Mouse (Mus musculus): ENCODE results near the gene Pde11a. TPM values are rescaled to one million over a fixed set of nuclear protein-coding genes. Genes with fewer than 3 reads are reported as not detected.

The Pde11a gene
- 1 to 10 TPM; 8.0 to 8.5 TPM for total RNA-seq (2021)
- long read RNA-seq, experiment 1, result 0 reads
- long read RNA-seq, experiment 2, partial matches to known transcripts, result 0 of 1 reads
- long read RNA-seq, experiment 2, other reads (novel, unspliced or antisense), result 1 of 1 reads

DNA sequence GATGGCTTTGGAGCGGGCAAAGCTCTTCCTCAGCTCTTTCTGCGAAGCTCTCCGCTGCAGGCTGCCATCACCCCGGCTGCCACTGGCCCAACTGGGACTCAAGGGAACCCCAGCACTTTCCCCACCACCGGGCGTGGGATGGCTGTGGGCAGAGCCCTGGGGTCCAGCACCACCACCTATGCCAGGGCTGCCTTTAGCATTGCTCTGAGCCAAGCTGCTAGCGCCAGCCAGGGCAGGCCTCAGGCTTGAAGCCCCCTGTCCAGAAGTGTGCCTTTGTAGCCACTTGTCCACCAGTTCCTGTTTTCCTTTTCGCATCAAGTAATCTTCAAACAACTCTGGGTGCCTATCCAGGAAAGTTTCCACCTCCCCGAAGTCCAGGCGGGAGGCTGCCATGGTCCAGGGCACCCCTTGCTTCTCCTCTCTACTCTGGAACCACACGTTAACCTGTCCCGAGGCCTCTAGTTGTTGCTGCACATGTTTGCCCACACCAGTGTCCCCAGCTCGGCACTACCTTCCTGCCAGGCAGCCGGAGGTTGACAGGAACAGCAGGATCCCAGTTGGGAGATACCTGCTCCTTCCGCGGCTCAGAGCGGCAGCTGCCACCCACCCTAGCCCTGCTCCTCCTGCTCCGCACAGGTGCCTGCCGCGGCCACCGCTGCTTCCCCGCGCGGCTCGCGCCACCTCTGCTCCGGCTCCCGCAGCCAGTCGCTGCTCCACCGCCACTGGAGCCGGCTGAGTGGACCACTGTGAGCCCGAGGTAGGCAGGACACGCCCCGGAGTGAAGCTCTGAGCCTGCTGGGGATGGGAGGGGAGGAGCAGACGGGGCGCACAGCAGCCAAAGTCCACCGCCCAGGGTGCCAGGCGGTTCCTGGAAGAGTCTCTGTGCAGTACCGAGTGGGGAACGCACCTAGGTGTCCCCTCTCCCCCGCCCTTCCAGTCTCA, at the start of gene Pde11a:
Pde11a (minus strand) TSS at position 560 of the 942 bp plus-strand sequence.
- DNase-seq (ENCODE audit: low spot score in 2 of 2), result no peak

DNA sequence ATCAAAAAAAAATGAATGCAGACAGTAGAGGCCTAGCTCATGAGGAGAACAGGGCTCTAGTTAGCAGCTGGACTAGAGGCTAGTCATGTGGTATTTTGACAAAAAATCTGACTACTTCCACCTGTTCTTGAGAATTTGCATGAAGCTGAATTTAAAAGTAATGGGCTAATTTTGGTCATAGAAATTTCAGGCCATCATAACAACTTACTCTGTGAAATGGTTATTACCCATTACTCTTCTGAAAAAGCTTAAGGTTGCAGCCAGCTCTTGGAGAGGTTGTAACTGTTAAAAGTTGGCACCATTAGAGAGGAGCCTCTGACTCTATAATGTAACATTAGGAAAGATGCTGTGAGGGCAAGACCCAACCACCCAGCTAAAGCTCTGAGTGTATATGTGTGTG, 48.0 kb upstream of the Pde11a start:
- no peak for DNase-seq (ENCODE audit: low spot score in 2 of 2)

GRCm38 (mm10) chr2:76378646-76379045, 40.1 kb upstream of the Pde11a start:
- no peak for DNase-seq (ENCODE audit: low spot score in 2 of 2)

DNA sequence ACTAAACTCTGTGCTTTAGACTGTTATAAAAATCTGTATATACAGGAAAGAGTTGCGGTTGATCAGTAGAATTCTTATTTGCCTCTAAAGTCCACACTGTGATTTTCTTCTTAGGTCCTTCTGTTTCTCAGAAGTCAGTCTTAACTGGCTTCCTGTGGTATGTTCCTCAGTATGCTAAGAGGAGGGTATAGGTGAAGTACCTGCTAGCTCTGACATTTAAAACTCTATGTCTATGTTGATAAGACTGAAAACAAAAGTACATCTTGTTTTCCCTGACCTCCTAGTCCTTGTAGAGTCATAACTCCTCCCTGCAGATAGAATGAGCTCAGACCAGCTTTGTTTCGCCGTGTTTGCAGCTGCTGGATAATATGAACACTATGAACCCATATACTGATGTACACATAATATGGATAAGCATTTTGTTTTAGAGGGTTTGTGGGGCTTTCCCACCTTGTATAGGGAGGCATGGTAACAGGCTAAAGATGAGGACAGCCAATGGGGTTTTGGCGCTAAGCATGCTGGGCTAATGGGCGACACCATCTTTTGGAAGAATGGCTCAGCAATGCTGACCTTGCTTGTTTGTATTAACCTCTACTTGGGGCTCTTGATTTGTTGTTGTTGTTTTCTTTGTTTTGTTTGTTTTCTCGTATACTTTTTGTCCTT, 36.1 kb upstream of the Pde11a start:
- no peak for DNase-seq (ENCODE audit: low spot score in 2 of 2)

GRCm38 (mm10) chr2:76372244-76372643, 33.7 kb upstream of the Pde11a start:
- no peak for DNase-seq (ENCODE audit: low spot score in 2 of 2)

DNA sequence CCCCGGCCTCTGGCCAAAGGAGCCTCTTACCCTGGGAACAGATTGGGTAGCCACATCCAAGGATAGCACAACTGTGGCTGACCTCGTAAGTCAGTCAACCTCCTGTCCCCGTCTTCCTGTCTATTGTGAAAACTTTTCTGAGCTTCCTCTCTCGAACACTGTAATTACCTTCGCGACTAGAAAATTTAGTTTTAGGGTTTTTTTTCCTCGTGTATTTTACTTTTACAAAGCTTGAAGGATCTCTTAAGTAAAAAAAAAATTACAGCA, 32.0 kb upstream of the Pde11a start:
- no peak for DNase-seq (ENCODE audit: low spot score in 2 of 2)

DNA sequence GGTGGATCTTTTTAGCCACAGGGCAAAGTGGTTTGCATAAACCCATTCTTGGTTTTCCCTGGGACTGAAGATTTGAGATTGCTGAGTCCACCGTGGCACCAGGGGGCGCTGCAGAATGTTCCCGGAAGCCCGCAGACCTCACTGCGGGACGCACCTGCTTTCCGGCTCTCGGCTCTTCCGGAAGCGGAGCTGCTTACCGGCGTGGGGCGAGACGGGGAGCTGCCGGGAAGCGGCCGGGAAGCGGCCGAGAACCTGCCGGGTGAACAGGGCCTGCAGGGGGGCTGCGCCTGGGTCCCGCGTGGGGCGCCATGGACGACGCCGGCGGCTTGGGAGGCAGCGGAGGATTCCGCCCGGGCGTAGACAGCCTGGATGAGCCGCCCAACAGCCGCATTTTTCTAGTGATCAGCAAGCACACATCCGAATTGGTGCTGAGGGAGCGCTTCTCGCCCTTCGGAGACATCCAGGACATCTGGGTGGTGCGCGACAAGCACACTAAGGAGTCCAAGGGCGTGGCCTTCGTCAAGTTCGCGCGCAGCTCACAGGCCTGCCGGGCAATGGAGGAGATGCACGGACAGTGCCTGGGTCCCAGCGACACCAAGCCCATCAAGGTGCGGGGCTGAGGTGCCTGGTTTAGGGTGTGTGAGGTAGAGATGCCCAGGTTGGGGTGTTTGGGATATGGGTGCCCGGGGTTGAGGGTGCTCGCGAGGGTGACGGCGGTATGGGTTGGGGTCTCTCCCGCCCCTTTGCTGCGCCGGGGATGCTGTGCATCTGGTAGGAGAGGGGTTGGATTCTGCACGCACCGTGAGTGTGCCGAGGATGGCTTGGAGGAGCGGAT, 31.5 kb upstream of the Pde11a start, which contains the start of gene Rbm45:
Rbm45 (plus strand) TSS at position 164 of the 835 bp plus-strand sequence.
- DNase-seq (ENCODE audit: low spot score in 2 of 2), result peak; percentile 86 to 89

DNA sequence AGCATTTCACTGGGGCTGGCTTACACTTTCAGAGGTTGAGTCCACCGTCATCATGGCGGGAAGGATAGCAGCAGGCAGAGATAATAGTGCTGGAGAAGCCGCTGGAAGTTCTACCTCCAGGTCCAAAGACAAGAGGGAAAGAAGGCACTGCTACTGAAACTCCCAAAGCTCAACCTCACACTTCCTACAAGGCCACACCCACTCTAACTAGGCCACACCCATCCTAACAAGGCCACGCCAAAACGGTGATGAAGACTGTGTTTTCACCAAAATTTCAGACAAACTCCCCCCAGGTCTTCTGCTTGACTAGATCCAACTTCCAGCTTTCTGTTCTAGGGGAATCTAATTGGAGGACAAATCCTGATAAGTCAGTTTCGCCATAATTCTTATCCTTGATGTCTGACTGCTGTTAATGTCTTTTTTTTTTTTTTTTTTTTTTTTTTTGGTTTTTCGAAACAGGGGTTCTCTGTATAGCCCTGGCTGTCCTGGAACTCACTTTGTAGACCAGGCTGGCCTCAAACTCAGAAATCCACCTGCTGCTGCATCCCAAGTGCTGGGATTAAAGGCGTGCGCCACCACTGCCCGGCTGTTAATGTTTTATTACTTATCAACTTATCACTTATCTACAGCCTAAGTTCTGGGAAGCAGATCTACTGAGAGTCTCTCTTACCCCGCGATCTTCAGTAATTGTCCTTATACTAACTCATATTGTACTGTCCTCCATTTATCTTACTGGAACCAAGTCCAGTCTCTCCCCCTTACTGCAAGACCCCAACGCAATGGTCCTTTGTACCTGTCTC, 30.5 kb upstream of the Pde11a start:
- no peak for DNase-seq (ENCODE audit: low spot score in 2 of 2)

- DNase-seq (ENCODE audit: low spot score in 2 of 2), result peak; percentile 70 to 83
Observed at GRCm38 (mm10) chr2:76367188-76367922, 28.8 kb upstream of the Pde11a start.

GRCm38 (mm10) chr2:76365811-76366210, 27.2 kb upstream of the Pde11a start:
- no peak for DNase-seq (ENCODE audit: low spot score in 2 of 2)

GRCm38 (mm10) chr2:76362111-76362510, 23.5 kb upstream of the Pde11a start:
- peak in 1 of 2 experiments; percentile 18 for DNase-seq (ENCODE audit: low spot score in 2 of 2)

- DNase-seq (ENCODE audit: low spot score in 2 of 2), result no peak
Observed at GRCm38 (mm10) chr2:76360226-76360625, 21.7 kb upstream of the Pde11a start, which contains the start of gene Cyct. TSS of gene Cyct (minus strand) at chr2:76360450.

- no peak for DNase-seq (ENCODE audit: low spot score in 2 of 2)
Observed at GRCm38 (mm10) chr2:76347839-76348238, 9.3 kb upstream of the Pde11a start.

- DNase-seq (ENCODE audit: low spot score in 2 of 2), result no peak
Observed at GRCm38 (mm10) chr2:76342146-76342545, 3.6 kb upstream of the Pde11a start.

DNA sequence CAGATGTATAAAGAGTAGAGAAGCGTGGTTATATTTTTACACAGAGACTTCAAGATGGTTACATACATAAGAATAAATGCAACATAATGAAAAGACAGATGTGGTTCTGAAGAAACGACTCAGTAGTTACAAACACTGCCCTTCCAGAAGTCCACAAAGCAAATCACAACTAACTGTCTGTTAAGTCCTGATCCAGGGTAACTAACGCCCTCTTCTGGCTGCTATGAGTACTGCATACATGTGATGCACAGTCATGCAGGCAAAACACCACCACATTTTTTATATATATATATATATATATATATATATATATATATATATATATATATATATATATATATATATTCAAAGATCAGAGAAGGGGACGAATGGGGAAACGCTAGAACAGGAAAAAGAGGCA, 4.0 kb downstream of the Pde11a start:
- peak in 1 of 2 experiments; percentile 12 for DNase-seq (ENCODE audit: low spot score in 2 of 2)

GRCm38 (mm10) chr2:76332161-76332805, 6.3 kb downstream of the Pde11a start:
- no peak for DNase-seq (ENCODE audit: low spot score in 2 of 2)

GRCm38 (mm10) chr2:76330081-76330480, 8.5 kb downstream of the Pde11a start:
- DNase-seq (ENCODE audit: low spot score in 2 of 2), result no peak

- no peak for DNase-seq (ENCODE audit: low spot score in 2 of 2)
Observed at GRCm38 (mm10) chr2:76326161-76326560, 12.4 kb downstream of the Pde11a start.

DNA sequence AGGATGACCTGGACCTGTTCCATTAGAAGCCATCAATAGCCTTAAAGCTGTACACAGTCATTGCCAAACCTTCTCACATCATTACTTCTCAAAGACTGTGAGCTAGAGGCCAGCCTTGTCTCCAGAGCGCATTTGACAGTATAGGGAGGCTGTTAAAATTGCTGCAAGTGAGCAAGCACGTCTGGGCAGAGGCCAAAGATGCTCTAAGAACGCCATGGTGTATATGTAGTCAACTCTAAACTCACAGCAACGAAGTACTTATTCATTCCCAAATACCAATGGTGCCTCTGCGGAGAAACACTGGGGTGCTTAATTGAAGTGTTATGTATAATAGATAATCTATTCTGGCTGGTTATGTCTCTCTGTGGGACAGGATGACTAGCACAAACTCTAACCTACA, 14.1 kb downstream of the Pde11a start:
- DNase-seq (ENCODE audit: low spot score in 2 of 2), result no peak
